Mouse (Mus musculus) myocyte (in vitro differentiated cells): Measurements from ENCODE around the gene Slamf7.

Experiments
- CEBPB ChIP-seq: IDR thresholded peaks from 2 replicates; pipeline ENCODE4 v1.6.1; 2011; ENCODE audit warnings: mild to moderate bottlenecking, moderate library complexity; ENCODE audit not compliant: poor library complexity, insufficient read depth, severe bottlenecking
- POLR2AphosphoS2 ChIP-seq: IDR thresholded peaks from one replicate; pipeline ENCODE4 v1.6.1; 2011; ENCODE audit warnings: low read depth, control low read depth; ENCODE audit not compliant: insufficient read length
- REST ChIP-seq: IDR thresholded peaks from one replicate; pipeline ENCODE4 v1.6.1; 2011; ENCODE audit warnings: mild to moderate bottlenecking, control low read depth, moderate library complexity; ENCODE audit not compliant: insufficient read depth, insufficient read length
- TCF12 ChIP-seq: IDR thresholded peaks from one replicate; pipeline ENCODE4 v1.6.1; 2011; ENCODE audit warnings: mild to moderate bottlenecking, control low read depth; ENCODE audit not compliant: poor library complexity, insufficient read depth, severe bottlenecking

DNA sequence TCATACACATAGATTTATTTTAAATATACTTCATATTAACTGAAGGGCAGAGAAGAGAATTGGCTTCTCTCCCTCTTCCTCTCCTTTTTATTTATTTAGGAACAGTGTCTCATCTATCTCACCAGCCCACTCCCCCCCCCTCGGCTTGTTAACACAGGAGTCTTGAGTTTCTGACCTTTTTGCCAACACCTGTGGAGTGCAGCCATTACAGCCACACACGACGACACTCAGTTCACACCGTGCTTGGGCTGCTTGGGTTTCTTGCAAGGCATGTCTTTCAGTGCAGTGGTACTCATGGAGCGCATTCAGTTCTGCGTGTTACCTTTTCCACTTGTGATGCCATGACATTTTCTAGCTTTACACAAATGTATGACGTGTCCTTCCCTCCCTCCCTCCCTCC lies 22.8 kb downstream of the Slamf7 start:
- TF ChIP-seq TCF12 = no peak
- no peak for TF ChIP-seq REST
- TF ChIP-seq CEBPB = no peak
- no peak for TF ChIP-seq POLR2AphosphoS2
